Mouse (Mus musculus) layer of hippocampus, adult 8-10 months (tissue): Measurements from ENCODE around the gene Nme8. TPM values are rescaled to one million over a fixed set of nuclear protein-coding genes. Genes with fewer than 3 reads are reported as not detected.

Source experiments
- DNase-seq, 2 experiments: peaks; one replicate each; pipeline ENCODE4 v3.0.0; 2022; ENCODE audit warnings: low spot score in 2 of 2
- total RNA-seq, 4 experiments: library from RNA; stranded (reverse); gene quantifications; 2 replicates each; pipeline ENCODE4 v1.2.4; 2022

Gene Nme8
- total RNA-seq, 4 experiments from 2014 or later: not detected

- DNase-seq: no peak
Measured at GRCm38 (mm10) chr13:19643519-19643918, 54.1 kb downstream of the Nme8 start.

GRCm38 (mm10) chr13:19640203-19640851 lies 57.3 kb downstream of the Nme8 start:
- DNase-seq: no peak

DNA sequence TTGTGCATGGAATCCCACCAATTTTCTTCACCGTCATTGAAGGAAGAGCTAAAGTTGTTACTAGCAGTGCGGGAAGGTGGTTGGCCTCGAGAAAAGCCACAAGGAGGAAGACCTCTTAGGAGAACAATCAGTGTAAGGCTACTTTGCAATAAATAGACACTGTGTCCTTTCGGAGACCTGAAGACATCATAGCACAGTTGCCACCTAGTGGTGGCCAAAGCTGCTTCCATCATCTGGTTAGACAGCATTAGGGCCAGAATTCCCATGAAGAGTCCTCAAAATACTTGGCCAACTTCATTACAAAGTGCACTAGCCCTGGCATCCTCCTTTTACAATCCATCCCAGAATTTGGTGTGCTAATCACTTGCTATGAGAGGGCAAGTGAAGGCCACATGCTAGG lies 61.5 kb downstream of the Nme8 start:
- no peak for DNase-seq

DNA sequence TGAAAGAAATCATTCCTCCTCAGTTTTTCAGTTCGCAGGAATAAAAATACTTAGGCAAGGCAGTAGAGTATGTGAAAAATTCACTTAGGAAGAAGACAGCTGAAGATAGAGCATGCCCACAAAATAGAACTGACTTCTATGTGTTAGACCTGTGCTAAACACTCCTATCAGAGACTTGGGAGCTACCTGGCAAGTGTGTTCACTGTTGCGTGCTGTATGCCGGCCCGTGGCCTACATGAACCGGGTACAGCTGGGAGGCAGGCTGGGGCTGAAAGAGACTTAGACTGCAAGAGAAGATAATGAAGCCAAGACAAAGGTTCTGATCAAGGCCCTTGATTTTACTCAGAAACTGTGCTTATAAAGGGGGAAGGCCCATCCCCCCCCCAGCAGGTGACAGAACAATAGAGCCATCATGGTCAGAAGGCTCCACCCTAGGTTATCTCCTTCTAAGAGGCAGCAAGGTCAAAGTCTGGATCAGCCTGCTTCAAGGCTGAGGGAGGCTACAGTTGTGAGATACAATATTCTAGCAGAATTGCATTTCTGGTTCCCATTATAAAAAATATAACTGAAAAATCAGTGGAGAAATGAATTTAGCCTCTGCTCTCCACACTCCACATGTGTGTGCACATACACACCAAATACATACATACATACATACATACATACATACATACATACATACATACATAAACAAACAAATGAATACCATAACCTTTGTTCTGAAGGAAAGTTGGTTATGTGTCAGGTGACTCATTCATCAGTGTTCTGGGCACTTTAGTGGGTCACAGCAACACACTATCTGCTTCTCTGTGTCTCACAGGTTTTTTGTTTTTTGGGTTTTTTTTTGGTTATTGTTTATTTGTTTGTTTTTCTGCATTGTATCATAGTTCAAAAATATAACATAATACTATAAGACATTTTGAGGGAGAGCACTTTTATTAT lies 66.6 kb downstream of the Nme8 start:
- no peak for DNase-seq

GRCm38 (mm10) chr13:19626473-19626872 lies 71.1 kb downstream of the Nme8 start:
- DNase-seq: no peak

DNA sequence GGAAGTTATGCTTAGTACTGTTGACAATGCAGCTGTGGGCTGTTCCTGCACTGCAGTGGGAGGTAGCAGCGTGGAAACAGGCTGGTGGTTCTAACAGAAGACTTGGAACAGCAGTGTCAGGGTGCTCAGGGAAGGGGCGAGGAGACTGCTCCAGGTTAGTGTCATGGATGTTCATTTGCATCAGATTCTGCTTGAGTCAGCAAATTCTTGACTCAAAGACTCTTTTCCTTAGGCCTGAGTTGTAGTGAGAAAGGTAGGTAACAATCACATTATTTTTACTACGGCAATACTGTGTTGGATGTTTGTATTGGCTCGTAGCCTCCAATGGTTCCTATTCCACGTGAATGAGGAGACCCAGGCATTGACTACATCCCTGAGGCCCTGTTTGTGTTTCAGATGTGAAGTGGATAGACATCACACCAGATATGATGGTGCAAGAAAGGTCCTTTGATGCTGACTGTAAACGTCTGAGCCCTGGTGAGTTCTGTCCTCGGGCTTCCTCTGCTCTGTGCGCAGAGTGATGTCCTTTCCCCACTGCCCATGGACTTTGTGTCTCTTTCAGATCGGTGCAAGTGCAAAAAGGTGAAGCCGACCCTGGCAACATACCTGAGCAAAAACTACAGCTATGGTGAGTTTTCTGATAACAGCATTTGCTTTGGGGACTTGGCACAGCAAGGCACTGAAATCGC lies 72.8 kb downstream of the Nme8 start:
- DNase-seq: no peak

GRCm38 (mm10) chr13:19623228-19623905 lies 74.2 kb downstream of the Nme8 start:
- no peak for DNase-seq

DNA sequence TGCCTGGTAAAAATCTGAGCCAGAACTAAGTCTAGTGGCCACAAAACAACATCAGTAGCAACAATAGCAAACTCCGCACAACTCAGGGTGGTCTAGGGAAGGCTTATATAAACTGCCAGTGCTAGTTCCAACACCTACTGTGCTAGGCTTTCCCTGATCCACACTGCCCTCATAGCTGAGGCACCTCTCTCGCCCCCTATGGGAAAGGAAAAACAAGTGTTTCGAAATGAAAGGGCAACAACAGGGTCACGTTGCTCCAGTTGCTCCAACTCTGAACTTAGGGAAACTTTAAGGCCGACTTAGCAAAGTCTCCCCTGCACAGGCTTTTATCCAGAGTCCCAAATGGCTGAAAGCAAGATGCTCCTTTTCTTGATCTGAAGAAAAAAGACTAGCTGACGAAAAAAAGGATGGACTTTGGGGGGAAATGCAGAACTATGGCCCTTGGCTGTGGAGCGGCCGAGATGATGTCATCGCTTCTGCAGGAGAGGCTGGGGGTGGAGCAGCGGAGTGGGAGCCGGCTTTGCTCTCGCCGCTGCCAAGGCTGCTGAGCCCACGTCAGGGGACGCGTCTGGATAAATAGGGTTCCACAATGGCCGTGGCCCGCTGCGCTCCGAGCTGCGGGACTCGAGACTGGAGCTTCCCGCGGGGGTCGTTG lies 74.9 kb downstream of the Nme8 start, which contains the start of gene Sfrp4:
Sfrp4 (plus strand) TSS at position 532 of the 655 bp plus-strand sequence.
- DNase-seq: peak; percentile 33 to 45

DNA sequence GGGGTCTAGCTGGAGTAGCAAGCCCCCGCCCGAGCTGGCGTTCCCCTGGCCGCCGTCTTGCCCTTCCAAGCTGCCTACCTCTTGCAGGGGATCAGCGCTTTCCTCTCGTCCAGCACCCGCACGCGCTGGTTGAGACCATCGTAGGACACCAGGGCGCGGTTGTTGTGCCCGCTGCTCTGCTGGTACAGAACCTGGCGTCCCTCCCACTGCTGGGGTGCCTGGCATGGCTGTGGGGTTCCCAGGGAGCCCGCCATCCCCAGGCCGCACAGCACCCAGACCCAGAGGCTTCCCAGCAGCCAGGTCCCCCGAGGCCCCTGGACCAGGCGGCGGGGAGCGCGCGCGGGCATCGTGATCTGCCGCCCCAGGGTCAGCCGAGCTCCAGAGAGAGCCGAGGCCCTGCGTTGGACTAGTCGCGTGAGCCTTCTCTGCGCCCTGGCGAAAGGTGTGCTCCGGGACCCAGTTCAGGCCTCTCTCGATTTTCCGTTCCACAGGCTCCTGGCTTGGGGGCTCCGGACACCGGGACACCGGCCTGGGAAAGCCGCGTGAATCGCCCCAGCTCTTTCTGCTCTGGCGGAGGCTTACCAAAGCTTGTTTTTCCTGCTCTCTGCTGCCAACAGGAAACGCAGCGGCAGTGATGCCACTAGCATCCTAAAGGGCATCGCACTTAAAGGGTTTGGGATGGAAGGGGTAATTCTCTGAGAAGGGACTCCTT lies 78.2 kb downstream of the Nme8 start, which contains the start of gene Epdr1:
Epdr1 (minus strand) TSS at position 712 of the 712 bp plus-strand sequence.
- peak; percentile 57 to 74 for DNase-seq

GRCm38 (mm10) chr13:19618841-19619215 lies 78.8 kb downstream of the Nme8 start:
- no peak for DNase-seq

GRCm38 (mm10) chr13:19618081-19618480 lies 79.5 kb downstream of the Nme8 start:
- DNase-seq: no peak

DNA sequence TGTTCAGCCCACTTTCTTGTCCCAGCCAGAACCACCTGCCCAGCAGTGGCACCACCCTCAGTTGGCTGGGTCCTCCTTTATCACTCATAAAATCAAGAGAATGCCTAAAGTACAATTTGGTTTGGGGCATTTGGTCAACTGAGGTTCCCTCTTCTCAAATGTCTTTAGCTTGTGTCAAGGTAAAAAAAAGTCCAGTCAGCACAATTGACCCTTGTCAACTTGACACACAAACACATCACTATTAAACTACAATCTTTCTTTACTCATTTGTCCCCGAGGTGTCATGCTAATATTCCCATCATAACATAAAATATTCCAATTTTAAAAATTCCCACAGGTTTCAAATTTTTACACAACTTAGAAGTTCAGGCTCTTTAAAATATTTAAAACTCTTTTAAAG lies 83.3 kb downstream of the Nme8 start:
- no peak for DNase-seq

DNA sequence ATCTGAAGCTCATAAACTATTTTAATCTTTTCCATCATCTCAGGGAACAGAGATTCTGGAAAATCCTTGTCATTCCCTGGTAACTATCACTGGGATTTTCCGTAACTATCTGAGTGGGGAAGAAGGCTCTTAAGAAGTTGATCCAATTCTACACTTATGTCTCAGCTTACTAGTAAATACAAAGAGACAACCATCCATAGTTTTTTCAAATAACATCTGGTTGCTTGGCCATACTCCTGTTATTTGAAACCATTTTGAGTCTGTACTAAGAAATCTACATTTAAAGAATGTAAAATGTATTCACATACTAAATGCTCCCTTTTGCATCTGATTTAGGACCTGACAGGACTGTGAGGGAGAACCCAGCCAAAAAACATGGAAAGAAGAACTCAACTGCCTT lies 84.2 kb downstream of the Nme8 start:
- DNase-seq: no peak

DNA sequence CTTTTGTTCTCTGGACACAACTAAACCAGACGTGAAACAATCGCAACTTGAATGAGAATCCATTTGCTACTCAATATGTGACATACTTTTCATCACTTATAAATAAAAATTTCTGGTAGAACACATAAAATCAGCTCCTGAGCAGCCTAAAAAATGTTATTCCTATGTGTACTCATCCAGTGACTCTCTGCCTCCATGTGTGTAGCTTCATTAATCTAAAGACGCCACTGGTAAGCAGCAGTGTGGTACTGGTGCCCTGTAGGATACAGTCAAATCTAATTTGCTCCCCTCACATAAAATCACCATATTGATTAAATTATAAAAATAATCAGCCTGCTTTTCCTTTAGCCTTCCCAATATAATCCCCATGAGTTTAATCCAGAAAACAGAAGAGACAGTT lies 84.6 kb downstream of the Nme8 start:
- no peak for DNase-seq

- DNase-seq: no peak
Measured at GRCm38 (mm10) chr13:19612348-19612747, 85.2 kb downstream of the Nme8 start.

GRCm38 (mm10) chr13:19608120-19608519 lies 89.5 kb downstream of the Nme8 start:
- no peak for DNase-seq

DNA sequence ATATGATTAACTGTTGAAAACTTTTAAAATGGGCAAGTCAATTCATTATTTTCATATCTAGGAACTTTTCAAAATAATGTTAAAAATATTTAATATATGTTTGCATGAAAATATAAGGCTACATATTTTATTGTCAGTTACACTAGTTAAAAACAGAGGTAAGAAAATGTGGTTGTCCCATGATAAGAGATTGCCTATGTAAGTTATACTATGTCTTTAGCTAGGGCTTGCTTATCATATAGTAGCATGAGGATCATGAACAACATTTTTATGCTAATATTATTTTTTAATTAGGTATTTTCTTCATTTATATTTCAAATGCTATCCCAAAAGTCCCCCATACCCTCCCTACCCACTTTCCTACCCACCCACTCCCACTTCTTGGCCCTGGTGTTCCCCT lies 92.7 kb downstream of the Nme8 start:
- DNase-seq: no peak

GRCm38 (mm10) chr13:19603719-19604118 lies 93.9 kb downstream of the Nme8 start:
- no peak for DNase-seq

- no peak for DNase-seq
Measured at GRCm38 (mm10) chr13:19602531-19602930, 95.1 kb downstream of the Nme8 start.

- DNase-seq: no peak
Measured at GRCm38 (mm10) chr13:19599242-19599641, 98.4 kb downstream of the Nme8 start.
